Mouse (Mus musculus): ENCODE data around the gene Faiml. TPM values are rescaled to one million over a fixed set of nuclear protein-coding genes. Genes with fewer than 3 reads are reported as not detected.

Faiml gene
- total RNA-seq (2014; rRNA removed), result not detected in 2 replicates
- not detected in 2 replicates for polyA plus RNA-seq (2015; fragmentation: Nextera tagmentation; extraction: Ambion mirVana)

GRCm38 (mm10) chr9:99237139-99237538 lies at the start of gene Faiml:
TSS of gene Faiml (minus strand) at chr9:99237239.
- H3K27me3 ChIP-seq (ENCODE audit: insufficient read depth, low read length), result no peaks in the 10 kb centered on the region
- 87% methylated on average over 14 of the region's 14 CpGs for WGBS
- H3K36me3 ChIP-seq (ENCODE audit: insufficient read depth, low read length), result no peaks in the 10 kb centered on the region
- H3K9me3 ChIP-seq (ENCODE audit: low read length), result no peaks in the 10 kb centered on the region
- H3K4me1 ChIP-seq (ENCODE audit: insufficient read depth, low read length), result no peaks in the 10 kb centered on the region
- no peak for ATAC-seq
- H3K4me3 ChIP-seq (ENCODE audit: low read length), result no peak within 1 kb of the TSS
- H3K4me2 ChIP-seq (ENCODE audit: low read depth, low read length), result no peak within 1 kb of the TSS
- H3K27ac ChIP-seq, result no peak within 1 kb of the TSS
- DNase-seq (ENCODE audit: low spot score), result no peak
- H3K9ac ChIP-seq (replicated peaks; ENCODE audit: low read length), result no peak within 1 kb of the TSS
- TF ChIP-seq CTCF (IDR thresholded peaks at IDR 0.05; ENCODE audit: low read depth), result no peak

DNA sequence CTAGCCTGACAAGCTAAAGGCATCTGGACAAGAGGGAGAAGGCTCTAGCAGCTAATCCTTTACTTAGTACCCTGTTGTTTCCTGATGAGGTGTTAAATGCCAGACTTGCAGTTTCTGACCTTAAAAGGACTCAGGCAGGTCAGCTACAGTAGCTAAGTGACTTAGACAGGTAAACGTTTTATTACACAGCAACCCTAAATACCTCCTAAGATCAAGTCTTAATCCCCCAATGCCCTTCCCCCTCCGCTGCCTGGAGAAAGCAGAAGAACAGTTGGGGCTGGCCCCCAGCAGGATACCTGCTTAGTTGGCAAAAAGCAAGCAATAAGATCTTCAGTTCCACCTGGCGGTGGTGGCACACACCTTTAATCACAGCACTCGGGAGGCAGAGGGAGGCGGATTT lies 21.9 kb upstream of the Faiml start:
- WGBS, result 87% methylated on average over 5 of the region's 5 CpGs
- peaks cover 27% of the 10 kb centered on the region for H3K36me3 ChIP-seq (ENCODE audit: insufficient read depth, low read length)
- H3K9ac ChIP-seq (replicated peaks; ENCODE audit: low read length), result no peak overlapping the region
- no peaks in the 10 kb centered on the region for H3K27me3 ChIP-seq (ENCODE audit: insufficient read depth, low read length)
- no peak overlapping the region for H3K4me3 ChIP-seq (ENCODE audit: low read length)
- no peak for TF ChIP-seq CTCF (IDR thresholded peaks at IDR 0.05; ENCODE audit: low read depth)
- H3K9me3 ChIP-seq (ENCODE audit: low read length), result no peaks in the 10 kb centered on the region
- H3K4me1 ChIP-seq (ENCODE audit: insufficient read depth, low read length), result no peaks in the 10 kb centered on the region
- no peak overlapping the region for H3K27ac ChIP-seq
- DNase-seq (ENCODE audit: low spot score) (no peak), ATAC-seq (no peak)
- H3K4me2 ChIP-seq (ENCODE audit: low read depth, low read length), result no peak overlapping the region

DNA sequence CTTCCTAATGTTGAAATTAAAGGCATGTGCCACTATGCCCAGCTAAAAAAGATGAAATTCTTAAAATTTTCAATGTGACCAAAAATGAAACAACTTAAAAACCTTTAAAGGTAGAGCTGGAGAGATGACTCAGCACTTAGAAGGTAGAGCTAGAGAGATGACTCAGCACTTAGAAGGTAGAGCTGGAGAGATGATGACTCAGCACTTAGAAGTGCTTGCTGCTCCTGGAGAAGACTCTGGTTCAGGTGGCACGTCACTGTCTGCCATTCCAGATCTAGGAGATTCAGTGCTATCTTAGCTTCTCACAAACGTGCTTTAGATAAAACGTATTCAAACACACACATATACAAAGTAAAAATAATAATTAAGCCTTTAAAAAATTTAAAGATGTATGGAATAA lies 19.8 kb upstream of the Faiml start:
- no peak for TF ChIP-seq CTCF (IDR thresholded peaks at IDR 0.05; ENCODE audit: low read depth)
- 94% methylated on average over 3 of the region's 3 CpGs for WGBS
- Histone ChIP-seq H3K4me2 (ENCODE audit: low read depth, low read length) (no peak overlapping the region), H3K9me3 (ENCODE audit: low read length) (no peaks in the 10 kb centered on the region), H3K4me1 (ENCODE audit: insufficient read depth, low read length) (no peaks in the 10 kb centered on the region), H3K36me3 (ENCODE audit: insufficient read depth, low read length) (peaks cover 18% of the 10 kb centered on the region), H3K27me3 (ENCODE audit: insufficient read depth, low read length) (no peaks in the 10 kb centered on the region), H3K4me3 (ENCODE audit: low read length) (no peak overlapping the region), H3K9ac (replicated peaks; ENCODE audit: low read length) (no peak overlapping the region), H3K27ac (no peak overlapping the region)
- no peak for ATAC-seq
- no peak for DNase-seq (ENCODE audit: low spot score)

DNA sequence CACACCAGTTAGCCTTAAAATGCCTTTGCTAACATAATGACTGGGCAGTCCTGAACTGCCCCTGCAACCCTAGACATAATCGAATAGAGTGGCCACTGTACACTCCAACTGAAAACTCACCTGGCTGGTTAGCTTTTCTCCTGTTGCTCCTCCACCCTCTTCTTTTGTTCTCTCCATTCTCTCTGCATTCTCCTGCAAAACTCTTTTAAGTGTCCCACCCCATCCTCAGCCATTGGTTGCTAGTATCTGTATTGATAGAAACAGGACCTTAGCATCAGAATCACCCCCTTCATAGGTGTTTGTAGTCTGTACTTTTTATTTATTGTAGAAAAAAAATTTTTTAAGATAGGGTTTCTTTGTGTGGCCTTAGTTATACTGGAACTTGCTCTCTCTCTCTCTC lies 19.2 kb upstream of the Faiml start:
- Histone ChIP-seq H3K4me3 (ENCODE audit: low read length) (no peak overlapping the region), H3K27ac (no peak overlapping the region), H3K36me3 (ENCODE audit: insufficient read depth, low read length) (peaks cover 18% of the 10 kb centered on the region), H3K4me2 (ENCODE audit: low read depth, low read length) (no peak overlapping the region), H3K9ac (replicated peaks; ENCODE audit: low read length) (no peak overlapping the region), H3K27me3 (ENCODE audit: insufficient read depth, low read length) (no peaks in the 10 kb centered on the region), H3K4me1 (ENCODE audit: insufficient read depth, low read length) (no peaks in the 10 kb centered on the region), H3K9me3 (ENCODE audit: low read length) (no peaks in the 10 kb centered on the region)
- DNase-seq (ENCODE audit: low spot score) (no peak), ATAC-seq (no peak)
- no peak for TF ChIP-seq CTCF (IDR thresholded peaks at IDR 0.05; ENCODE audit: low read depth)
- 91% methylated on average over 1 of the region's 1 CpGs for WGBS

- H3K4me1 ChIP-seq (ENCODE audit: insufficient read depth, low read length), result no peaks in the 10 kb centered on the region
- H3K9me3 ChIP-seq (ENCODE audit: low read length), result no peaks in the 10 kb centered on the region
- DNase-seq (ENCODE audit: low spot score) (no peak), ATAC-seq (no peak)
- H3K27me3 ChIP-seq (ENCODE audit: insufficient read depth, low read length), result no peaks in the 10 kb centered on the region
- H3K36me3 ChIP-seq (ENCODE audit: insufficient read depth, low read length), result peaks cover 18% of the 10 kb centered on the region
- no peak overlapping the region for H3K4me3 ChIP-seq (ENCODE audit: low read length)
- no peak overlapping the region for H3K27ac ChIP-seq
- no peak overlapping the region for H3K4me2 ChIP-seq (ENCODE audit: low read depth, low read length)
- TF ChIP-seq CTCF (IDR thresholded peaks at IDR 0.05; ENCODE audit: low read depth), result no peak
- 88% methylated on average over 10 of the region's 10 CpGs for WGBS
- no peak overlapping the region for H3K9ac ChIP-seq (replicated peaks; ENCODE audit: low read length)
Measured at GRCm38 (mm10) chr9:99253861-99254260, 16.8 kb upstream of the Faiml start.

GRCm38 (mm10) chr9:99248906-99249305 lies 11.9 kb upstream of the Faiml start:
- TF ChIP-seq CTCF (IDR thresholded peaks at IDR 0.05; ENCODE audit: low read depth), result no peak
- no peaks in the 10 kb centered on the region for H3K9me3 ChIP-seq (ENCODE audit: low read length)
- H3K27ac ChIP-seq, result no peak overlapping the region
- H3K4me3 ChIP-seq (ENCODE audit: low read length), result no peak overlapping the region
- no peaks in the 10 kb centered on the region for H3K4me1 ChIP-seq (ENCODE audit: insufficient read depth, low read length)
- DNase-seq (ENCODE audit: low spot score) (no peak), ATAC-seq (no peak)
- no peak overlapping the region for H3K4me2 ChIP-seq (ENCODE audit: low read depth, low read length)
- H3K36me3 ChIP-seq (ENCODE audit: insufficient read depth, low read length), result no peaks in the 10 kb centered on the region
- H3K9ac ChIP-seq (replicated peaks; ENCODE audit: low read length), result no peak overlapping the region
- H3K27me3 ChIP-seq (ENCODE audit: insufficient read depth, low read length), result no peaks in the 10 kb centered on the region
- WGBS, result 94% methylated on average over 4 of the region's 4 CpGs

DNA sequence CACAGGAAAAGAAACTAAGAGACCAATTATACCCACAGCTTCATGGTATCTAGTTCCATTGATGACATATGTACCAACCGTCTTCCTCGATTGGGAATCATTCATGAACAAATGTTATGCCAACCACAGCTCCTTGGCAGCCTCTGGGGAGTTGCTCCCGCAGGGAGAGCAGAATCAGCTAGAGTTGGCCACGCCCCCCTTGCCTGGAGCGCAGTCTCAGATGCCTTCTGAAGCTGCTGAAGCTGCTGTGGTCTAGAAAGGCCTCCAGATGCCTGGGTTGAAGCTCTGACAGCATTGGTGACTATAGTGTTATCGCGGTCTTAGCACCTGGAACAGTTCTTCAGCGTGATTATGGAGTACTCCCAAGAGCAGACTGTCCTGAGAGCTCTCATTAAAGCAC lies 11.3 kb upstream of the Faiml start:
- TF ChIP-seq CTCF (IDR thresholded peaks at IDR 0.05; ENCODE audit: low read depth), result no peak
- Histone ChIP-seq H3K4me2 (ENCODE audit: low read depth, low read length) (no peak overlapping the region), H3K27ac (no peak overlapping the region), H3K4me1 (ENCODE audit: insufficient read depth, low read length) (no peaks in the 10 kb centered on the region), H3K4me3 (ENCODE audit: low read length) (no peak overlapping the region), H3K9ac (replicated peaks; ENCODE audit: low read length) (no peak overlapping the region), H3K9me3 (ENCODE audit: low read length) (no peaks in the 10 kb centered on the region), H3K27me3 (ENCODE audit: insufficient read depth, low read length) (no peaks in the 10 kb centered on the region), H3K36me3 (ENCODE audit: insufficient read depth, low read length) (no peaks in the 10 kb centered on the region)
- WGBS, result 56% methylated on average over 8 of the region's 8 CpGs
- ATAC-seq, result no peak
- no peak for DNase-seq (ENCODE audit: low spot score)
